Comparison of ENCODE assay signal across 13 mouse cellular contexts in genomic region chr2:84051883-84052331, GRCm38 (mm10).
DNase-seq lines count a peak whose midpoint lies in the region; ATAC-seq lines count a peak whose summit lies in the region.
"Had no signal": no experiment of that assay in that cellular context is flagged by ENCODE, and none has a peak within 500 bp of the region (broad histone marks: within the 10 kb centered on the region; RNA-seq: fewer than 3 reads in every experiment).

No protein-coding gene starts in this region.

- WGBS in heart, embryonic 15.5 days = 11% methylated on average over 3 of the region's 3 CpGs
- 8% methylated on average over 3 of the region's 3 CpGs for WGBS in liver, embryonic 13.5 days (ENCODE audit: insufficient replicate concordance)

- H3K9me3 ChIP-seq in heart, embryonic 15.5 days (replicated peaks) = no peaks in the 10 kb centered on the region
- no peaks in the 10 kb centered on the region for H3K9me3 ChIP-seq in liver, embryonic 13.5 days (replicated peaks)

- peak overlapping the region; percentile 24; the same call in 1 of the 2 replicates for H3K27ac ChIP-seq in heart, embryonic 15.5 days
- peak overlapping the region; percentile 97 for H3K27ac ChIP-seq in liver, embryonic 13.5 days

- no peaks in the 10 kb centered on the region for H3K36me3 ChIP-seq in heart, embryonic 15.5 days
- no peaks in the 10 kb centered on the region for H3K36me3 ChIP-seq in liver, embryonic 13.5 days

- ATAC-seq in heart, embryonic 15.5 days (replicated peaks; ENCODE audit: insufficient number of reproducible peaks, insufficient read depth, low FRiP score, low read depth) = peak; percentile 82
- peak; percentile 99 for ATAC-seq in liver, embryonic 13.5 days (ENCODE audit: low read depth)
- ATAC-seq in frontal cortex, adult (ENCODE audit: low TSS enrichment) = no peak; the same call in 1 of the 2 replicates

- no peak overlapping the region for H3K4me3 ChIP-seq in heart, embryonic 15.5 days
- H3K4me3 ChIP-seq in liver, embryonic 13.5 days (replicated peaks) = no peak overlapping the region

- no peak overlapping the region for H3K9ac ChIP-seq in heart, embryonic 15.5 days
- peak overlapping the region; percentile 51; the same call in 1 of the 2 replicates for H3K9ac ChIP-seq in liver, embryonic 13.5 days

- no peak for DNase-seq in heart, adult 18-20 months
- peak; percentile 8 for DNase-seq in 416B (ENCODE audit: low read depth)
- peak; percentile 81 for DNase-seq in c-Kit-negative CD71-positive TER-119-positive erythroid progenitor cells, embryonic 14.5 days (ENCODE audit: low read depth, low spot score)
- DNase-seq in liver, embryonic 13.5 days = peak; percentile 74
- no peak for DNase-seq in adrenal gland, adult 2 months
- DNase-seq in layer of hippocampus, postnatal 36 days = no peak
- DNase-seq: cerebellum, adult 2 months; gastrocnemius, postnatal 36 days; kidney, adult 8-10 months; lung, postnatal 14 days had no signal

- H3K27me3 ChIP-seq in heart, embryonic 15.5 days = no peaks in the 10 kb centered on the region
- H3K27me3 ChIP-seq in liver, embryonic 13.5 days = no peaks in the 10 kb centered on the region
- H3K27me3 ChIP-seq: CH12.LX had no signal

- peaks cover 3% of the 10 kb centered on the region for H3K4me1 ChIP-seq in heart, embryonic 15.5 days (replicated peaks)
- peaks cover 35% of the 10 kb centered on the region for H3K4me1 ChIP-seq in liver, embryonic 13.5 days (replicated peaks)

- H3K4me2 ChIP-seq in heart, embryonic 15.5 days = 0 out of 2 replicates have a peak overlapping the region, but pooled peaks have one; percentile 1
- peak overlapping the region; percentile 40 for H3K4me2 ChIP-seq in liver, embryonic 13.5 days

Comparison
In these comparisons a context has a peak if more than half of its experiments do, and no peak if none do; other contexts are left out.
1. DNase-seq: peak in 416B (single experiment), c-Kit-negative CD71-positive TER-119-positive erythroid progenitor cells, embryonic 14.5 days (single experiment) and liver, embryonic 13.5 days (single experiment); none in heart, adult 18-20 months (0 of 2), adrenal gland, adult 2 months (single experiment) and layer of hippocampus, postnatal 36 days (0 of 2).